Mouse (Mus musculus): Measurements from ENCODE around the gene Eif6. TPM values are rescaled to one million over a fixed set of nuclear protein-coding genes. Genes with fewer than 3 reads are reported as not detected.

Gene Eif6
- polyA plus RNA-seq, 1 experiment from 2014 or later = 164 TPM

DNA sequence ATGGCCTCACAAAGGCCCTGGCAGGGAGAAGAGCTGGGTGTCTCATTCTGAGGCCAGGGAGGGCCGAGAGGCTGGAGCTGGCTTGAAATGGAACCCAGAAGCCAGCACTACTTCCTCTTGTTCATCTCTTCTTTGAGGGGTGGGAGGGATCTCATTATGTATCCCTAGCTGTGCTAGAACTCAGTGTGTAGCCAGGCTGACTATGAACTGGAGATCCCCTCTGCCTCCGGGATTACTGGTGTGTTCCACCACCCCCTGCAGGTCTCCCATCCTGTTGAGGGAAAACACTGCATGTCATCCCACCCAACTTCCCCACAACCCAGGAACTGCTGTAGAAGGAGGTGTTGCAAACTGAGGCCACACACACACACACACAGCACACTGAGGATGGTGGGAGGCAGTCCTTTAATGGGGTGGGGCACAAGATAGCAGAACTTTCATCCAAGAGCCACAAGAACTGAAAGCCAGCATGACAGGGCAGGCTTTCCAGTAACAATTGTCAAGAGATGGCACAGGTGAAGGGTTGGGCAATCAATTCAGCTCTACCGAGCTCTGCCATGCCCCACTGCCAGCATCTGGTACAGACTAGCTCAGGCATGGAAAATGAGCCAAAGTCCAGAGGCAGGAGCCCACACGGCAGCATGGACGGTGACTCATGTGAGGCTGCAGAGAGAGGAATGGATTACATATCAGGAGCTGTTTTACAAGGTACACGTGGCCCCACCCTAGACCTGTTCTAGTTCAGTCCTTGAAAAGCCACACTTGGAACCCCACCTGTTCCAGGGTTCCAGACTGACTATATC is 7.1 kb downstream of the Eif6 start:
- H3K36me3 ChIP-seq (ENCODE audit: poor library complexity, severe bottlenecking) = peaks cover 55% of the 10 kb centered on the region
- no peaks in the 10 kb centered on the region for H3K27me3 ChIP-seq
- no peaks in the 10 kb centered on the region for H3K9me3 ChIP-seq (replicated peaks)
- peak overlapping the region; percentile 84 for H3K9ac ChIP-seq
- 61% methylated on average over 6 of the region's 6 CpGs for WGBS
- ATAC-seq = peak; percentile 30
- peak overlapping the region; percentile 96 for H3K4me2 ChIP-seq
- H3K4me3 ChIP-seq = peak overlapping the region; percentile 52
- H3K4me1 ChIP-seq = peaks cover 22% of the 10 kb centered on the region
- H3K27ac ChIP-seq = peak overlapping the region; percentile 76

DNA sequence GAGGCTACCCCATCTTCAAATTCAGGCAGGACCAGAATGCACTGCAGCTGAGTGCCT is 7.5 kb downstream of the Eif6 start, which contains the start of gene BC029722:
TSS of gene BC029722 (minus strand) at position 35 of the 57 bp plus-strand sequence.
- Histone ChIP-seq H3K9ac (peak within 1 kb of the TSS; percentile 84), H3K27me3 (no peaks in the 10 kb centered on the region), H3K4me3 (peak within 1 kb of the TSS; percentile 52), H3K36me3 (ENCODE audit: poor library complexity, severe bottlenecking) (peaks cover 55% of the 10 kb centered on the region), H3K9me3 (replicated peaks) (no peaks in the 10 kb centered on the region), H3K27ac (peak within 1 kb of the TSS; percentile 76), H3K4me2 (peak within 1 kb of the TSS; percentile 96), H3K4me1 (peaks cover 22% of the 10 kb centered on the region)
- ATAC-seq = no peak

GRCm38 (mm10) chr2:155818596-155819391 is 7.9 kb downstream of the Eif6 start:
- H3K27ac ChIP-seq = peak overlapping the region; percentile 76
- no peaks in the 10 kb centered on the region for H3K9me3 ChIP-seq (replicated peaks)
- peak; percentile 95 for ATAC-seq
- peaks cover 22% of the 10 kb centered on the region for H3K4me1 ChIP-seq
- peak overlapping the region; percentile 96 for H3K4me2 ChIP-seq
- H3K27me3 ChIP-seq = no peaks in the 10 kb centered on the region
- 5% methylated on average over 37 of the region's 37 CpGs for WGBS
- H3K9ac ChIP-seq = peak overlapping the region; percentile 84
- peaks cover 51% of the 10 kb centered on the region for H3K36me3 ChIP-seq (ENCODE audit: poor library complexity, severe bottlenecking)
- H3K4me3 ChIP-seq = peak overlapping the region; percentile 52

- Histone ChIP-seq H3K4me2 (peak overlapping the region; percentile 96), H3K9me3 (replicated peaks) (no peaks in the 10 kb centered on the region), H3K36me3 (ENCODE audit: poor library complexity, severe bottlenecking) (peaks cover 39% of the 10 kb centered on the region), H3K4me3 (peak overlapping the region; percentile 52; the same call in 1 of the 2 replicates), H3K9ac (peak overlapping the region; percentile 84; the same call in 1 of the 2 replicates), H3K4me1 (peaks cover 22% of the 10 kb centered on the region), H3K27ac (no peak overlapping the region), H3K27me3 (no peaks in the 10 kb centered on the region)
- ATAC-seq = no peak
- 85% methylated on average over 10 of the region's 10 CpGs for WGBS
Measured at GRCm38 (mm10) chr2:155817301-155818245, 9.2 kb downstream of the Eif6 start.

DNA sequence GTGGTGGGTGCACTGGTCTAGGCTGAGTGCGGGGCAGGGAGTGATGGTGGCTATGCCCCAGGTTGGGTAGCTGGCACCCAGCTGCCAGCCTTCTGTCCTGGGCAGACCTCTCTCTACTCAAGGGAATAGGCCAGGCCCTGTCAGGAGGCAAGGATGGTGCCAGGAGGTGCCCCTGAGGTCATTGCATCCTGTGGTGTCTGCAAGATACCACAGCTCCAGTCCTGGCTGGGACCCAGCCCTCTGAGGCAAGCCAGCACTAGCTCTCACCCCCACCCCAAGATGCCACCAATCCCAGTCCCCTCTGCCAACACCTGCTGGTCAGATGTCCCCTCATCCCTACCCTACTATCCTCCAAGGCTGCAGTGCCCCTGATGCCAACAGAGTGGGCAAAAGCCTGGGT is 10.5 kb downstream of the Eif6 start:
- H3K9me3 ChIP-seq (replicated peaks) = no peaks in the 10 kb centered on the region
- H3K4me3 ChIP-seq = no peak overlapping the region
- 91% methylated on average over 1 of the region's 1 CpGs for WGBS
- H3K4me2 ChIP-seq = no peak overlapping the region
- no peak overlapping the region for H3K27ac ChIP-seq
- no peak overlapping the region for H3K9ac ChIP-seq
- H3K36me3 ChIP-seq (ENCODE audit: poor library complexity, severe bottlenecking) = peaks cover 26% of the 10 kb centered on the region
- no peaks in the 10 kb centered on the region for H3K27me3 ChIP-seq
- H3K4me1 ChIP-seq = peaks cover 22% of the 10 kb centered on the region
- ATAC-seq = no peak

DNA sequence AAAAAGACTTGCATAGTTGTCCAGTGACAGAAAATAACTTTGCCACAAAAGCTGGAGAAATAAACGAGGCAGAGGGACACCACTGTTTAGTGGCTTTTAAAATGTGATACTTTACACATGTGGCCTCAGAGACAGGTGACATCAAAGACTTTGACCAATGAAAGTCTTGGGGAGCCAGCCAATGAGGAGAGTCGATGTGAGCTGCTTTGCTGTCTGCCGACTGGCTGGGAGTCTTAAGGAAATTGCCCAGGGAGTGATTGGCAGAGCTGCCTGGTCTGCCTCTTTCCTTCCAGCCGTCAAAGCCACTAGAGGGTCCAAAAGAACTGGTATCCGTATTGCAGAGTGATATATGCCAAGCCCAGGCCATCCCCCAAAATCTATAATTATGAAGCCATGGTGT is 11.9 kb downstream of the Eif6 start:
- no peak overlapping the region for H3K27ac ChIP-seq
- no peaks in the 10 kb centered on the region for H3K27me3 ChIP-seq
- H3K9ac ChIP-seq = no peak overlapping the region
- H3K4me3 ChIP-seq = no peak overlapping the region
- WGBS = 38% methylated on average over 5 of the region's 5 CpGs
- no peak for ATAC-seq
- H3K4me1 ChIP-seq = peaks cover 22% of the 10 kb centered on the region
- H3K4me2 ChIP-seq = no peak overlapping the region
- peaks cover 19% of the 10 kb centered on the region for H3K36me3 ChIP-seq (ENCODE audit: poor library complexity, severe bottlenecking)
- H3K9me3 ChIP-seq (replicated peaks) = no peaks in the 10 kb centered on the region

- H3K4me3 ChIP-seq = no peak overlapping the region
- no peak for ATAC-seq
- peaks cover under 1% of the 10 kb centered on the region; the same call in 1 of the 2 replicates for H3K4me1 ChIP-seq
- peaks cover 12% of the 10 kb centered on the region; the same call in 1 of the 2 replicates for H3K36me3 ChIP-seq (ENCODE audit: poor library complexity, severe bottlenecking)
- no peaks in the 10 kb centered on the region for H3K27me3 ChIP-seq
- no peak overlapping the region for H3K9ac ChIP-seq
- H3K27ac ChIP-seq = no peak overlapping the region
- no peaks in the 10 kb centered on the region for H3K9me3 ChIP-seq (replicated peaks)
- H3K4me2 ChIP-seq = no peak overlapping the region
- 80% methylated on average over 4 of the region's 4 CpGs for WGBS
Measured at GRCm38 (mm10) chr2:155812637-155813036, 14.1 kb downstream of the Eif6 start.

DNA sequence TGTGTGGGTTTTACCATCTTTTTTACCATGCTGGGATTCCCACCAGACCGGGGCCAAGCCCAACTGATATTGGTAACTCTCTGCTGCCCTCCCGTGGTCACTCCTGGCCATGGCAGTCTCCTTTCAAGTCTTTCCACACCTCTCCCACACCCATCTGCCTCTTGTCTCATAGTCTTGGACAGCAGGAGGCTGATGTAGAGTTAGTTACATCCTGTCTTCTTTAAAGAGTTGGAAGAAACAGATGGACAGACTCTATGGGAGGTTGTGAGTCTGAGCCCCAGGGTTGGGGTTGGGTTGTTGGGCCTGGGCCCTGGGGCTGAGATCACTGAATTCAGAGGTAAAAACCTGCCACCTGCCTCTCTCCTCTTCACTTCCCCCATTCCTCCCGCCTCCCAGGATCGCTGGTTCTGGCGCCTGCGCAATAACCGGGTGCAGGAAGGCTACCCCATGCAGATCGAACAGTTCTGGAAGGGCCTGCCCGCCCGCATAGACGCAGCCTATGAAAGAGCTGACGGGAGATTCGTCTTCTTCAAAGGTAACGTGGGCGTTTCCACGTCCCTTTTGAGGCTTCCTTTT is 14.8 kb downstream of the Eif6 start:
- 36% methylated on average over 16 of the region's 16 CpGs for WGBS
- Histone ChIP-seq H3K9ac (no peak overlapping the region), H3K27ac (no peak overlapping the region), H3K4me1 (no peaks in the 10 kb centered on the region), H3K4me3 (no peak overlapping the region), H3K4me2 (no peak overlapping the region), H3K27me3 (no peaks in the 10 kb centered on the region), H3K36me3 (ENCODE audit: poor library complexity, severe bottlenecking) (peaks cover 12% of the 10 kb centered on the region; the same call in 1 of the 2 replicates), H3K9me3 (replicated peaks) (no peaks in the 10 kb centered on the region)
- peak; percentile 14; the same call in 1 of the 2 replicates for ATAC-seq

DNA sequence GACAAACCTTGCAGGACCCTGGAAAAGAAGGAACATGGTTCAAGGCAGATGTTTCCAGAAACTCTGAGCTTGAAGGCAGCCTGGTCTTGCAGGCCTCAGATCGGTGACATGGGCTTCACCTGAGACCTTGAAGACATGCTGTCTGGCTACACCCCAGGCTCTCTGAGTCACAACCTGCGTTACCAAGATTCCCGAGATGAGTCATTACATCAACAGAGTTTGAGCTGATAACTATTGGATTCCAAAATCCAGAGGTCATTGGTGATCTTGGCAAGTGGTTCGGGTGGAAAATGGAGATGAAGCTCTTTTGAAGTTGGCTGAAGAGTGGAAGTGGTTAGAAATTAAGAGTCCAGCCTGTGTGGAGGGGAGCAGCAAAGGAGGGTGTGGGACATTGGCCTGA is 17.1 kb downstream of the Eif6 start:
- 94% methylated on average over 4 of the region's 4 CpGs for WGBS
- Histone ChIP-seq H3K4me2 (no peak overlapping the region), H3K9ac (no peak overlapping the region), H3K36me3 (ENCODE audit: poor library complexity, severe bottlenecking) (0 out of 2 replicates have a peak, but pooled peaks cover 6% of the 10 kb centered on the region), H3K27ac (no peak overlapping the region), H3K4me3 (no peak overlapping the region), H3K4me1 (peaks cover 6% of the 10 kb centered on the region; the same call in 1 of the 2 replicates), H3K9me3 (replicated peaks) (no peaks in the 10 kb centered on the region), H3K27me3 (no peaks in the 10 kb centered on the region)
- no peak for ATAC-seq

- H3K27ac ChIP-seq = no peak overlapping the region
- 92% methylated on average over 4 of the region's 4 CpGs for WGBS
- ATAC-seq = no peak
- H3K4me1 ChIP-seq = peaks cover 6% of the 10 kb centered on the region; the same call in 1 of the 2 replicates
- H3K27me3 ChIP-seq = no peaks in the 10 kb centered on the region
- H3K4me2 ChIP-seq = no peak overlapping the region
- H3K9ac ChIP-seq = no peak overlapping the region
- H3K9me3 ChIP-seq (replicated peaks) = no peaks in the 10 kb centered on the region
- 0 out of 2 replicates have a peak, but pooled peaks cover 6% of the 10 kb centered on the region for H3K36me3 ChIP-seq (ENCODE audit: poor library complexity, severe bottlenecking)
- H3K4me3 ChIP-seq = no peak overlapping the region
Measured at GRCm38 (mm10) chr2:155807408-155807807, 19.3 kb downstream of the Eif6 start.

GRCm38 (mm10) chr2:155806548-155806947 is 20.2 kb downstream of the Eif6 start:
- Histone ChIP-seq H3K4me1 (peaks cover 6% of the 10 kb centered on the region; the same call in 1 of the 2 replicates), H3K9me3 (replicated peaks) (no peaks in the 10 kb centered on the region), H3K4me3 (no peak overlapping the region), H3K27ac (no peak overlapping the region), H3K36me3 (ENCODE audit: poor library complexity, severe bottlenecking) (0 out of 2 replicates have a peak, but pooled peaks cover 6% of the 10 kb centered on the region), H3K27me3 (no peaks in the 10 kb centered on the region), H3K9ac (no peak overlapping the region), H3K4me2 (no peak overlapping the region)
- WGBS = 68% methylated on average over 5 of the region's 5 CpGs
- ATAC-seq = no peak
